Mouse (Mus musculus) midbrain, postnatal 0 days (tissue): ENCODE data around the gene Olfr750. TPM values are rescaled to one million over a fixed set of nuclear protein-coding genes. Genes with fewer than 3 reads are reported as not detected.

Experiments used
- ATAC-seq: fragments of 200-750 bp; cut with Nextera tagmentation; 2 replicates; pipeline ENCODE4 v1.8.0; 2017; ENCODE audit warnings: moderate number of reproducible peaks, mild to moderate bottlenecking, moderate TSS enrichment, moderate library complexity; ENCODE audit not compliant: low FRiP score
- DNase-seq: peaks from one replicate; pipeline ENCODE4 v3.0.0-alpha.2; 2015; ENCODE audit warnings: low spot score
- H3K27ac ChIP-seq: fragments of 300-500 bp; sonication (generic); 2 replicates; pipeline ENCODE4 v1.5.1; 2014; ENCODE audit warnings: low read depth, mild to moderate bottlenecking, low read length, mixed read lengths
- H3K27me3 ChIP-seq: fragments of 300-500 bp; sonication (generic); 2 replicates; pipeline ENCODE4 v1.6.1; 2014; ENCODE audit warnings: low read length, control low read depth, mixed read lengths; ENCODE audit not compliant: insufficient read depth
- H3K36me3 ChIP-seq: fragments of 300-500 bp; sonication (generic); 2 replicates; pipeline ENCODE4 v1.6.1; 2014; ENCODE audit warnings: low read length, control low read depth, mixed read lengths; ENCODE audit not compliant: insufficient read depth
- H3K4me1 ChIP-seq: fragments of 300-500 bp; sonication (generic); 2 replicates; pipeline ENCODE4 v1.6.1; 2014; ENCODE audit warnings: mild to moderate bottlenecking, control low read depth, antibody characterized with exemption, low read length, mixed read lengths; ENCODE audit not compliant: insufficient read depth
- H3K4me2 ChIP-seq: fragments of 300-500 bp; sonication (generic); 2 replicates; pipeline ENCODE4 v1.6.1; 2014; ENCODE audit warnings: low read depth, mild to moderate bottlenecking, low read length, mixed read lengths; ENCODE audit not compliant: poor library complexity, severe bottlenecking
- H3K4me3 ChIP-seq: fragments of 300-500 bp; sonication (generic); 2 replicates; pipeline ENCODE4 v1.5.1; 2014; ENCODE audit warnings: low read depth, mild to moderate bottlenecking, low read length, moderate library complexity
- H3K9ac ChIP-seq: fragments of 300-500 bp; sonication (generic); replicated peaks from 2 replicates; pipeline ENCODE4 v1.6.1; 2014; ENCODE audit warnings: mild to moderate bottlenecking, low read length, moderate library complexity, mixed read lengths; ENCODE audit not compliant: poor library complexity, severe bottlenecking
- H3K9me3 ChIP-seq: fragments of 300-500 bp; sonication (generic); 2 replicates; pipeline ENCODE4 v1.6.1; 2016; ENCODE audit warnings: low read length, control low read depth
- CTCF ChIP-seq: IDR thresholded peaks from 2 replicates; pipeline ENCODE4 v1.5.1; 2016; ENCODE audit warnings: antibody characterized with exemption, mild to moderate bottlenecking
- WGBS: fragments of 180-500 bp; shearing (Covaris S2); extraction: QIAGEN DNeasy Blood & Tissue Kit; methylation state at CpG from one replicate; pipeline ENCODE4 v1.1.7; 2014; 5-methylcytosine and 5-hydroxymethylcytosine counted together
- polyA plus RNA-seq: library from polyadenylated mRNA; unstranded; fragments of >200 nt; fragmentation: Nextera tagmentation; extraction: Ambion mirVana; gene quantifications from 2 replicates; pipeline ENCODE4 v1.2.1, GENCODE M21; 2015
- total RNA-seq: library from RNA; depleted of rRNA; stranded (reverse); fragments of >200 nt; gene quantifications from 2 replicates; pipeline ENCODE4 v1.2.3, GENCODE M21; 2014; rRNA removed

Olfr750 gene
- total and polyA plus RNA-seq, 2 experiments from 2014 or later = 0.07 TPM; not detected in 1

- peak; percentile 83 for DNase-seq
- 39% methylated on average over 5 of the region's 5 CpGs for WGBS
- Histone ChIP-seq H3K9me3 (no peaks in the 10 kb centered on the region), H3K9ac (no peak overlapping the region), H3K4me3 (no peak overlapping the region), H3K4me1 (no peaks in the 10 kb centered on the region), H3K27ac (no peak overlapping the region), H3K4me2 (no peak overlapping the region), H3K27me3 (no peaks in the 10 kb centered on the region), H3K36me3 (no peaks in the 10 kb centered on the region)
- peak; percentile 84 for TF ChIP-seq CTCF
- no peak; the same call in 1 of the 2 replicates for ATAC-seq
Measured at GRCm38 (mm10) chr14:51026391-51027133, 47.7 kb downstream of the Olfr750 start.

GRCm38 (mm10) chr14:51024820-51025219 lies 49.4 kb downstream of the Olfr750 start:
- Histone ChIP-seq H3K4me1 (no peaks in the 10 kb centered on the region), H3K9me3 (no peaks in the 10 kb centered on the region), H3K27me3 (no peaks in the 10 kb centered on the region), H3K4me3 (no peak overlapping the region), H3K27ac (no peak overlapping the region), H3K4me2 (no peak overlapping the region), H3K9ac (no peak overlapping the region), H3K36me3 (no peaks in the 10 kb centered on the region)
- ATAC-seq = no peak
- WGBS = 92% methylated on average over 1 of the region's 1 CpGs
- no peak for TF ChIP-seq CTCF
- no peak for DNase-seq

- Histone ChIP-seq H3K9ac (no peak overlapping the region), H3K4me1 (no peaks in the 10 kb centered on the region), H3K27me3 (no peaks in the 10 kb centered on the region), H3K4me2 (no peak overlapping the region), H3K27ac (no peak overlapping the region), H3K36me3 (no peaks in the 10 kb centered on the region), H3K9me3 (no peaks in the 10 kb centered on the region), H3K4me3 (no peak overlapping the region)
- DNase-seq (no peak), ATAC-seq (no peak)
- WGBS = 89% methylated on average over 4 of the region's 4 CpGs
- no peak for TF ChIP-seq CTCF
Measured at GRCm38 (mm10) chr14:51023457-51023856, 50.8 kb downstream of the Olfr750 start.

GRCm38 (mm10) chr14:51017256-51017655 lies 57.0 kb downstream of the Olfr750 start:
- Histone ChIP-seq H3K4me2 (no peak overlapping the region), H3K27ac (no peak overlapping the region), H3K4me1 (no peaks in the 10 kb centered on the region), H3K9ac (no peak overlapping the region), H3K4me3 (no peak overlapping the region), H3K27me3 (no peaks in the 10 kb centered on the region), H3K36me3 (no peaks in the 10 kb centered on the region), H3K9me3 (no peaks in the 10 kb centered on the region)
- 82% methylated on average over 3 of the region's 3 CpGs for WGBS
- ATAC-seq (no peak), DNase-seq (no peak)
- TF ChIP-seq CTCF = no peak

Other genes starting within 250 kb of the Olfr750 start
- gene Tep1, start 203.9 kb downstream of the Olfr750 start, total RNA-seq = 4.9 and 7.2 TPM in 2 replicates
- gene Tep1, start 203.9 kb downstream of the Olfr750 start, polyA plus RNA-seq = 1.9 and 2.2 TPM in 2 replicates
- 3.8 and 5.0 TPM in 2 replicates for gene Klhl33, start 176.9 kb downstream of the Olfr750 start, total RNA-seq
- 2.4 and 2.9 TPM in 2 replicates for gene Klhl33, start 176.9 kb downstream of the Olfr750 start, polyA plus RNA-seq
- 43.7 and 83.3 TPM in 2 replicates for gene Osgep, start 149.5 kb downstream of the Olfr750 start, total RNA-seq
- 64.9 and 70.4 TPM in 2 replicates for gene Osgep, start 149.5 kb downstream of the Olfr750 start, polyA plus RNA-seq
- 79.9 and 84.1 TPM in 2 replicates for gene Apex1, start 149.5 kb downstream of the Olfr750 start, total RNA-seq
- 150 and 162 TPM in 2 replicates for gene Apex1, start 149.5 kb downstream of the Olfr750 start, polyA plus RNA-seq
- 65.4 and 105 TPM in 2 replicates for gene Pip4p1, start 143.6 kb downstream of the Olfr750 start, total RNA-seq
- 98.4 and 99.4 TPM in 2 replicates for gene Pip4p1, start 143.6 kb downstream of the Olfr750 start, polyA plus RNA-seq
- 18.8 and 35.9 TPM in 2 replicates for gene Pnp, start 143.4 kb downstream of the Olfr750 start, total RNA-seq
- 12.5 and 14.4 TPM in 2 replicates for gene Pnp, start 143.4 kb downstream of the Olfr750 start, polyA plus RNA-seq
- 0.82 and 8.3 TPM in 2 replicates for gene Gm49342, start 129.9 kb downstream of the Olfr750 start, total RNA-seq
- gene Gm49342, start 129.9 kb downstream of the Olfr750 start, polyA plus RNA-seq = 0.70 and 0.75 TPM in 2 replicates
- 1.1 and 1.4 TPM in 2 replicates for gene Pnp2, start 118.4 kb downstream of the Olfr750 start, total RNA-seq
- 1.4 and 1.8 TPM in 2 replicates for gene Pnp2, start 118.4 kb downstream of the Olfr750 start, polyA plus RNA-seq
- gene Rnase10, start 66.7 kb downstream of the Olfr750 start, total RNA-seq = not detected in 2 replicates
- gene Rnase10, start 66.7 kb downstream of the Olfr750 start, polyA plus RNA-seq = 0.13 TPM in 1 of 2 replicates, not detected in the other
- not detected in 2 replicates for gene Rnase9, start 32.6 kb downstream of the Olfr750 start, total RNA-seq
- not detected in 2 replicates for gene Rnase9, start 32.6 kb downstream of the Olfr750 start, polyA plus RNA-seq
- gene Rnase11, start 24.3 kb downstream of the Olfr750 start, total RNA-seq = not detected in 2 replicates
- gene Rnase11, start 24.3 kb downstream of the Olfr750 start, polyA plus RNA-seq = not detected in 2 replicates
- not detected in 2 replicates for gene Rnase12, start 16.8 kb downstream of the Olfr750 start, total RNA-seq
- gene Rnase12, start 16.8 kb downstream of the Olfr750 start, polyA plus RNA-seq = not detected in 2 replicates
- 27.2 and 29.3 TPM in 2 replicates for gene Rnase4, start 16.6 kb upstream of the Olfr750 start, total RNA-seq
- gene Rnase4, start 16.6 kb upstream of the Olfr750 start, polyA plus RNA-seq = 14.9 and 15.1 TPM in 2 replicates
- 2.1 and 3.2 TPM in 2 replicates for gene Ang, start 16.7 kb upstream of the Olfr750 start, total RNA-seq
- 2.3 and 3.3 TPM in 2 replicates for gene Ang, start 16.7 kb upstream of the Olfr750 start, polyA plus RNA-seq
- not detected in 2 replicates for gene Eddm3b, start 40.0 kb upstream of the Olfr750 start, total RNA-seq
- 0.11 TPM in 1 of 2 replicates, not detected in the other for gene Eddm3b, start 40.0 kb upstream of the Olfr750 start, polyA plus RNA-seq
- 1.3 and 2.5 TPM in 2 replicates for gene Rnase6, start 49.5 kb upstream of the Olfr750 start, total RNA-seq
- gene Rnase6, start 49.5 kb upstream of the Olfr750 start, polyA plus RNA-seq = 1.9 and 2.5 TPM in 2 replicates
- gene Rnase1, start 72.3 kb upstream of the Olfr750 start, total RNA-seq = 1.0 TPM in 1 of 2 replicates, not detected in the other
- 0.34 and 0.78 TPM in 2 replicates for gene Rnase1, start 72.3 kb upstream of the Olfr750 start, polyA plus RNA-seq
- not detected in 2 replicates for gene Rnase2b, start 87.8 kb upstream of the Olfr750 start, total RNA-seq
- not detected in 2 replicates for gene Rnase2b, start 87.8 kb upstream of the Olfr750 start, polyA plus RNA-seq
- gene Ang2, start 124.7 kb upstream of the Olfr750 start, total RNA-seq = not detected in 2 replicates
- gene Ang2, start 124.7 kb upstream of the Olfr750 start, polyA plus RNA-seq = not detected in 2 replicates
- not detected in 2 replicates for gene Ear14, start 129.0 kb upstream of the Olfr750 start, total RNA-seq
- gene Ear14, start 129.0 kb upstream of the Olfr750 start, polyA plus RNA-seq = not detected in 2 replicates
- gene Rnase2a, start 181.7 kb upstream of the Olfr750 start, total RNA-seq = not detected in 2 replicates
- gene Rnase2a, start 181.7 kb upstream of the Olfr750 start, polyA plus RNA-seq = not detected in 2 replicates